Mouse (Mus musculus) left cerebral cortex, postnatal 4 days (tissue): ENCODE measurements around the gene Galnt4. TPM values are rescaled to one million over a fixed set of nuclear protein-coding genes. Genes with fewer than 3 reads are reported as not detected.

ENCODE experiments used
- DNase-seq: peaks from one replicate; pipeline ENCODE4 v3.0.0-alpha.2; 2022
- intact Hi-C: fragments of 180-260 bp; cut with DNase I; formaldehyde crosslinking; loops from one replicate; pipeline ENCODE4 v1.15.1; 2025
- total RNA-seq, 2 experiments: library from RNA; stranded (reverse); gene quantifications; 2 replicates each; pipeline ENCODE4 v1.2.3; 2021

Galnt4 gene
- total RNA-seq, 2 experiments from 2014 or later, result 4.0 to 4.1 TPM

- intact Hi-C loops, result loop anchor here (5.0 kb wide), 1 partner anchor 504 kb away; no protein-coding TSS in a partner anchor
- DNase-seq, result no peak
These were observed 5.6 kb downstream of the Galnt4 start for GRCm38 (mm10) chr10:99113533-99113932.

GRCm38 (mm10) chr10:99114295-99114694, 6.3 kb downstream of the Galnt4 start:
- no peak for DNase-seq
- intact Hi-C loops, result loop anchor here (5.0 kb wide), 1 partner anchor 503 kb away; no protein-coding TSS in a partner anchor

GRCm38 (mm10) chr10:99115471-99116236, 7.7 kb downstream of the Galnt4 start:
- no peak for DNase-seq
- intact Hi-C loops, result no loop called here

- intact Hi-C loops, result no loop called here
These were observed 8.3 kb downstream of the Galnt4 start for GRCm38 (mm10) chr10:99116237-99116632.

GRCm38 (mm10) chr10:99116650-99117615, 9.0 kb downstream of the Galnt4 start:
- no peak for DNase-seq
- intact Hi-C loops, result no loop called here

More at GRCm38 (mm10) chr10:99116237-99116632, 8.3 kb downstream of the Galnt4 start:
- no peak for DNase-seq

GRCm38 (mm10) chr10:99117876-99118275, 9.9 kb downstream of the Galnt4 start:
- intact Hi-C loops, result no loop called here
- DNase-seq, result no peak

- intact Hi-C loops, result no loop called here
- no peak for DNase-seq
These were observed 10.7 kb downstream of the Galnt4 start for GRCm38 (mm10) chr10:99118697-99119096.

GRCm38 (mm10) chr10:99119471-99119870, 11.5 kb downstream of the Galnt4 start:
- DNase-seq, result no peak
- intact Hi-C loops, result no loop called here

GRCm38 (mm10) chr10:99126225-99126624, 18.3 kb downstream of the Galnt4 start, which contains the start of gene Phxr2:
TSS of gene Phxr2 (minus strand) at chr10:99126325.
- no peak for DNase-seq
- intact Hi-C loops, result no loop called here

GRCm38 (mm10) chr10:99126954-99127353, 19.0 kb downstream of the Galnt4 start:
- intact Hi-C loops, result no loop called here
- no peak for DNase-seq

GRCm38 (mm10) chr10:99127691-99128261, 19.8 kb downstream of the Galnt4 start:
- DNase-seq, result no peak
- intact Hi-C loops, result no loop called here

GRCm38 (mm10) chr10:99130611-99131010, 22.7 kb downstream of the Galnt4 start:
- DNase-seq, result no peak
- intact Hi-C loops, result no loop called here

GRCm38 (mm10) chr10:99131298-99131697, 23.3 kb downstream of the Galnt4 start:
- intact Hi-C loops, result no loop called here
- DNase-seq, result no peak

- no peak for DNase-seq
- intact Hi-C loops, result no loop called here
These were observed 24.2 kb downstream of the Galnt4 start for GRCm38 (mm10) chr10:99132189-99132588.

- no peak for DNase-seq
- intact Hi-C loops, result no loop called here
These were observed 24.8 kb downstream of the Galnt4 start for GRCm38 (mm10) chr10:99132595-99133272.

GRCm38 (mm10) chr10:99133321-99133875, 25.4 kb downstream of the Galnt4 start:
- intact Hi-C loops, result no loop called here

GRCm38 (mm10) chr10:99136337-99136736, 28.4 kb downstream of the Galnt4 start:
- intact Hi-C loops, result no loop called here
- DNase-seq, result peak; percentile 65

More at GRCm38 (mm10) chr10:99133321-99133875, 25.4 kb downstream of the Galnt4 start:
- no peak for DNase-seq

- no peak for DNase-seq
- intact Hi-C loops, result no loop called here
These were observed 37.7 kb downstream of the Galnt4 start for GRCm38 (mm10) chr10:99145611-99146010.

- no peak for DNase-seq
- intact Hi-C loops, result no loop called here
These were observed 38.6 kb downstream of the Galnt4 start for GRCm38 (mm10) chr10:99146596-99146995.

GRCm38 (mm10) chr10:99150016-99150415, 42.1 kb downstream of the Galnt4 start:
- intact Hi-C loops, result no loop called here
- DNase-seq, result no peak
